Mouse (Mus musculus) liver, embryonic 12.5 days (tissue): ENCODE measurements around the gene Ranbp3. TPM values are rescaled to one million over a fixed set of nuclear protein-coding genes. Genes with fewer than 3 reads are reported as not detected.
A peak's percentile ranks its signal among the peaks of the same experiment; 100 is the strongest.

Source experiments
- ATAC-seq: fragments of 200-750 bp; cut with Nextera tagmentation; 2 replicates; pipeline ENCODE4 v1.8.0; 2017; ENCODE audit warnings: moderate number of reproducible peaks, mild to moderate bottlenecking, moderate library complexity
- H3K27ac ChIP-seq: fragments of 300-500 bp; sonication (generic); 2 replicates; pipeline ENCODE4 v1.5.1; 2016; ENCODE audit warnings: mild to moderate bottlenecking
- H3K27me3 ChIP-seq: fragments of 300-500 bp; sonication (generic); replicated peaks from 2 replicates; pipeline ENCODE4 v1.6.1; 2016; ENCODE audit warnings: mild to moderate bottlenecking, moderate library complexity
- H3K36me3 ChIP-seq: fragments of 300-500 bp; sonication (generic); 2 replicates; pipeline ENCODE4 v1.6.1; 2016; ENCODE audit warnings: mild to moderate bottlenecking, moderate library complexity
- H3K4me1 ChIP-seq: fragments of 300-500 bp; sonication (generic); 2 replicates; pipeline ENCODE4 v1.6.1; 2016
- H3K4me2 ChIP-seq: fragments of 300-500 bp; sonication (generic); 2 replicates; pipeline ENCODE4 v1.6.1; 2016; ENCODE audit warnings: mild to moderate bottlenecking, moderate library complexity
- H3K4me3 ChIP-seq: fragments of 300-500 bp; sonication (generic); 2 replicates; pipeline ENCODE4 v1.5.1; 2016; ENCODE audit warnings: mild to moderate bottlenecking, moderate library complexity
- H3K9ac ChIP-seq: fragments of 300-500 bp; sonication (generic); 2 replicates; pipeline ENCODE4 v1.6.1; 2016; ENCODE audit warnings: mild to moderate bottlenecking, moderate library complexity
- H3K9me3 ChIP-seq: fragments of 300-500 bp; sonication (generic); replicated peaks from 2 replicates; pipeline ENCODE4 v1.6.1; 2016; ENCODE audit warnings: mild to moderate bottlenecking, moderate library complexity
- WGBS: fragments of 180-500 bp; shearing (Covaris S2); methylation state at CpG from one replicate; pipeline ENCODE4 v1.1.7; 2016; ENCODE audit not compliant: insufficient replicate concordance; 5-methylcytosine and 5-hydroxymethylcytosine counted together
- polyA plus RNA-seq: library from polyadenylated mRNA; unstranded; fragments of >200 nt; fragmentation: Nextera tagmentation; extraction: Ambion mirVana; gene quantifications from 2 replicates; pipeline ENCODE4 v1.2.1, GENCODE M21; 2016

Gene Ranbp3
- polyA plus RNA-seq, 1 experiment from 2014 or later = 67.5 TPM

DNA sequence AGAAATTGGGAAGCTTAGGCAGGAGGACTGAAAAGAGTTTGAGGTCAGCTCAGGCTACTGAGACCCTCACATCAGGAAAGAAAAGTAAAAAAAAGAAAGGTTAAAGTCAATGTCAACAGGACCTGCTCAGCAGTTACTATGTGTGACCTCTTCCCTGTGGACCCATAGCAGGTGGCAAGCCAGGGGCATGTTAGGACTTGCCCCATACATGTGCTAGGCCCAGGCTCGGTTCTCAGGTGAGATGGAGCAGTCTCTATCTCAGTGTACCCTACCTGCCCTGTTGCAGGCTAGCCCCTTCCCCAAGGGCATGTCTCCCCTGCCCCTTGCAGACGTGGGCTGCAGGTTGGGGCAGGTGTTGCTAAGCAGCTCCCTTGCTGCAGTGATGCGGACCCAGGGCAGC lies 36.6 kb downstream of the Ranbp3 start:
- Histone ChIP-seq H3K4me2 (no peak overlapping the region), H3K9ac (no peak overlapping the region), H3K9me3 (no peaks in the 10 kb centered on the region), H3K27ac (no peak overlapping the region), H3K27me3 (no peaks in the 10 kb centered on the region), H3K4me1 (0 out of 2 replicates have a peak, but pooled peaks cover 6% of the 10 kb centered on the region), H3K36me3 (peaks cover 87% of the 10 kb centered on the region), H3K4me3 (no peak overlapping the region)
- ATAC-seq = no peak
- 91% methylated on average over 3 of the region's 3 CpGs for WGBS

GRCm38 (mm10) chr17:56715360-56715759 lies 42.3 kb downstream of the Ranbp3 start:
- H3K27me3 ChIP-seq = no peaks in the 10 kb centered on the region
- WGBS = 54% methylated on average over 11 of the region's 11 CpGs
- H3K27ac ChIP-seq = no peak overlapping the region
- H3K4me1 ChIP-seq = peaks cover 34% of the 10 kb centered on the region
- no peak for ATAC-seq
- H3K4me3 ChIP-seq = no peak overlapping the region
- H3K9me3 ChIP-seq = no peaks in the 10 kb centered on the region
- H3K4me2 ChIP-seq = peak overlapping the region; percentile 96; the same call in 1 of the 2 replicates
- H3K36me3 ChIP-seq = peaks cover 36% of the 10 kb centered on the region
- peak overlapping the region; percentile 18; the same call in 1 of the 2 replicates for H3K9ac ChIP-seq

- H3K36me3 ChIP-seq = peaks cover 35% of the 10 kb centered on the region
- peak overlapping the region; percentile 73 for H3K4me3 ChIP-seq
- ATAC-seq = no peak
- WGBS = 25% methylated on average over 22 of the region's 22 CpGs
- no peaks in the 10 kb centered on the region for H3K27me3 ChIP-seq
- peak overlapping the region; percentile 96 for H3K4me2 ChIP-seq
- H3K9ac ChIP-seq = peak overlapping the region; percentile 79
- H3K27ac ChIP-seq = peak overlapping the region; percentile 76
- H3K9me3 ChIP-seq = no peaks in the 10 kb centered on the region
- H3K4me1 ChIP-seq = peaks cover 34% of the 10 kb centered on the region
Measured at GRCm38 (mm10) chr17:56715914-56716654, 43.0 kb downstream of the Ranbp3 start.

DNA sequence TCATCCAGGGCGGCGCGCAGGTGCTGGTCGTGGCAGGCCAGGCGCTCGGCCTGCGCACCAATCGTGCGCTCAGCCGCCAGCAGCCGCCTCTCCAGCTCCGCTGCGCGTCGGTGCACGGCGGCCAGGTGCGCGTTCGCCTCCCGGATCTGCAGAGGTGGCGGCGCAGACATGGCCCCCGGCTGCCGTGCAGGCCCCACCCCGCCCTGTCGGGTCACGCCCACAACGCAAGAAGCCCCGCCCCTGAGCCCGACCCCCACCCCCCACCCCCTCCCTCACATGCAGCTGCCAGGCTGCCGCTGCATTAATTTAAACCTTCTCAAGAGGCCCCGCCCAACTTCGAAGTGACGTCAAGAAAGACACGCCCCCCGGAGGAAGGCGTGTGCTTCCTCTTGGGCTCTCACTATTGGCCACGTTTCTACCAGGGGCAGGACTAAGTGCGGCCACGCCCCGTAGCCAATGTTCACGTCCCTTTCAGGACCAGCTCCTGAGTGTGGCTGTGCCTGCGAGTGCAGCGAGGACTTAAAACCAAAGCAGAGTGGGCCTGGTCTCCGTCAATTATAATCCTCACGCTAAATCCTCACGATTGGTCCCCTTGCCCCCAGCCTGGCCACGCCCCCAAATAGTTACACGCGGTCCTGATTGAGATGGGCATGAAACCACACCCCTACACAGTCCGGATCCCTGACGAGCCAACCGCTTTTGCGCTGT lies 43.7 kb downstream of the Ranbp3 start:
- H3K4me3 ChIP-seq = peak overlapping the region; percentile 73
- peak; percentile 85 for ATAC-seq
- WGBS = under 1% methylated on average over 55 of the region's 55 CpGs

DNA sequence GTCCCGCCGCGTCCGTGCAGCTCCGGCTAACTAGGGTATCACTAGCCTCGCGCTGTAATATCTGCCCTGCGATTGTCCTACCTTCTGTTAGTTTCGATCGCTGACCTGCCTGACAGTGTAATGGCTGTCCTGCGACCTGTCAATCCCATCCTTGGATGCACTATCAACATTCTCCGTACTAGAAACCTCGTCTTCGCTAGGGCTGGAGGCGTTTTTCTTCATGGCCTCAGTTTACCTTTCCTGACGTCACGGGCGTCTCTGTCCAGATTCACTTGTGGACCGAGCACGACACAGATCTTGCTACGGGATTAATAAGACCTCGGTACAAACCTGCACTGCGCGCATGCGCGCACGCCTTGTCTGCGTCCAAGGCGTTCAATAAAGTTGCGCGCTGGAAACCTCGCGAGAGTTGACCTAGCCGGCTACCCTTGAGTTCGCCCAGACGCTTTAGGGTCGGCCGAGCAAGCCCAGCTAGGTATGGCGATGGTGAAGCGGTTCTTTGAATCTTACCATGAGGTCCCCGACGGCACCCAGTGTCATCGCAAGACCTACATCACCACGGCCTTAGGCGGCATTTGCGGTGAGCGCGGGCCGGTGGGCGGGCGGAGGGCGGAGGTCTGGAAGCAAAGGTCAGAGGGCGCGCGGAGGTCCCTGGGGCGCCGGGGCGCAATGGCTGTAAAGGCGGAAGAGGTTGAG lies 44.4 kb downstream of the Ranbp3 start, which contains the start of the genes Ndufa11 and Vmac:
Gene Ndufa11, plus strand, starts transcription at position 405 of the 696 bp plus-strand sequence.
Gene Vmac, minus strand, starts transcription at position 660 of the 696 bp plus-strand sequence.
- peak; percentile 72 for ATAC-seq
- H3K4me3 ChIP-seq = peak within 1 kb of the TSS; percentile 73
- WGBS = under 1% methylated on average over 59 of the region's 59 CpGs
- no peaks in the 10 kb centered on the region for H3K9me3 ChIP-seq
- peak within 1 kb of the TSS; percentile 79 for H3K9ac ChIP-seq
- peak within 1 kb of the TSS; percentile 78 for H3K27ac ChIP-seq
- peaks cover 35% of the 10 kb centered on the region for H3K36me3 ChIP-seq
- peaks cover 32% of the 10 kb centered on the region for H3K4me1 ChIP-seq
- H3K4me2 ChIP-seq = peak within 1 kb of the TSS; percentile 96
- H3K27me3 ChIP-seq = no peaks in the 10 kb centered on the region

More for the DNA sequence above, 43.7 kb downstream of the Ranbp3 start:
- peak overlapping the region; percentile 96 for H3K4me2 ChIP-seq
- peaks cover 33% of the 10 kb centered on the region for H3K4me1 ChIP-seq
- peaks cover 35% of the 10 kb centered on the region for H3K36me3 ChIP-seq
- peak overlapping the region; percentile 79 for H3K9ac ChIP-seq
- H3K9me3 ChIP-seq = no peaks in the 10 kb centered on the region
- H3K27me3 ChIP-seq = no peaks in the 10 kb centered on the region
- H3K27ac ChIP-seq = peak overlapping the region; percentile 78

- Histone ChIP-seq H3K4me2 (no peak overlapping the region), H3K4me3 (no peak overlapping the region), H3K36me3 (peaks cover 47% of the 10 kb centered on the region), H3K9ac (no peak overlapping the region), H3K27ac (no peak overlapping the region), H3K4me1 (peaks cover 26% of the 10 kb centered on the region), H3K9me3 (no peaks in the 10 kb centered on the region), H3K27me3 (peaks cover 11% of the 10 kb centered on the region)
- no peak for ATAC-seq
- 80% methylated on average over 5 of the region's 5 CpGs for WGBS
Measured at GRCm38 (mm10) chr17:56722441-56722840, 49.3 kb downstream of the Ranbp3 start.

DNA sequence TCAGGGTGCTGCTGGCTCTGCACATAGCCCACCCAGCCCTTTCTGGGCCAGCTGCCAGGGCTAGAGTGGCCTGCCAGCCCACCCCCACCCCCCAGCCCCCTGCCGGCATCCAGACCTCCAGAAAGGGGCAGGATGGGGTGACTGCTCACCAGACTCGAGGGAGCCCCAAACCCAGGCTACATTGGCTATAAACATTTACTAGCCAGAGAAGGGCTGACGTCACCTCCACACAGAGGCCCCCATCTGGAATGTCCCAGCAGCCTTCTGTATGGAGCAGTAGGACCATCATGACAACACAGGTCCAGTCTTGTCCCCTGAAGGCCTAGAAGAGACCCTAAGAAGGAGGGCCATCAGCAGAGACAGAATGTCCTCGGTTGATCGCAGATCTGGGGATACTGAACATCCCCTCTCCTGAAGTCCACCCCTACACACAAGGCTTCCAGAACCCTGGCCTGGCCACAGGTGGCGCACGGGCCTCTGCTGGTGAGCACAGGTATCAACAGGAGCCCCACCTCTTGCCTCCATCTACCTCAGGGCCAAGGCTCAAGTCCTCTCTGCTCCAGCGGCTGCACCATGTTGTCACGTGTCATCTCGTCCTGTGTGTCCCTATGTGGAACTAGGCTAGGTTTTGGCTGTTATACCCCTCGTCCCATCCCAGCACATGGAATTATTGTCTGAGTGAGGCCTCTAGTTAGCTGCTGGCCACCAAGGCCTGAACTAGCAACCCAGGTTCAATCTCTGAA lies 50.5 kb downstream of the Ranbp3 start:
- H3K9me3 ChIP-seq = no peaks in the 10 kb centered on the region
- peaks cover 31% of the 10 kb centered on the region for H3K4me1 ChIP-seq
- H3K9ac ChIP-seq = no peak overlapping the region
- H3K27ac ChIP-seq = no peak overlapping the region
- peaks cover 47% of the 10 kb centered on the region for H3K36me3 ChIP-seq
- WGBS = 79% methylated on average over 11 of the region's 11 CpGs
- no peak for ATAC-seq
- no peak overlapping the region for H3K4me3 ChIP-seq
- peaks cover 19% of the 10 kb centered on the region for H3K27me3 ChIP-seq
- no peak overlapping the region for H3K4me2 ChIP-seq

GRCm38 (mm10) chr17:56727029-56727649 lies 54.0 kb downstream of the Ranbp3 start:
- H3K36me3 ChIP-seq = peaks cover 25% of the 10 kb centered on the region
- ATAC-seq = 0 out of 2 replicates have a peak, but pooled peaks have one; percentile 30
- H3K4me3 ChIP-seq = no peak overlapping the region
- H3K4me1 ChIP-seq = peaks cover 19% of the 10 kb centered on the region
- peak overlapping the region; percentile 47 for H3K4me2 ChIP-seq
- H3K27ac ChIP-seq = no peak overlapping the region
- H3K9ac ChIP-seq = no peak overlapping the region
- no peaks in the 10 kb centered on the region for H3K9me3 ChIP-seq
- H3K27me3 ChIP-seq = peaks cover 51% of the 10 kb centered on the region
- 25% methylated on average over 7 of the region's 7 CpGs for WGBS

DNA sequence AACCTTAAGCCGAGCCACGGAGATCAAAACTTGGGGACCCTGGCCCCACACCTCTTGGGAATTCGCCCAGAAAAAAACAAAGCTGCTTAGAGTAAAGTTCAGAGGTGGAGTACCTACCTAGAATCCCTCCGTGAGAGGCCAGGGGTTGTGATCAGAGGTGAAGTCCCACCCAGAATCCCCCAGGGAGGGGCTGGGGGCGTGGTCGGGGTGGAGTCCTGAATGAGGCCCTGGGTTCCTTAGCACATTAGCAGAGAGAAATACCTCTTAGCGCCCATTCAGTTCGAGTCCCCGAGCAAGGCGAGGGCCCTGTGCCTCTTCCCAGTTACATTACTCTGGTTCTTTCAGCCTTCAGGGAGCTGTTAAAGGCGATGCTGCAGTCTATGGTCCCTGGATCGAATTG lies 54.6 kb downstream of the Ranbp3 start:
- no peak overlapping the region for H3K4me3 ChIP-seq
- H3K9me3 ChIP-seq = no peaks in the 10 kb centered on the region
- peaks cover 20% of the 10 kb centered on the region for H3K36me3 ChIP-seq
- peaks cover 19% of the 10 kb centered on the region for H3K4me1 ChIP-seq
- H3K9ac ChIP-seq = peak overlapping the region; percentile 28; the same call in 1 of the 2 replicates
- peaks cover 51% of the 10 kb centered on the region for H3K27me3 ChIP-seq
- WGBS = 10% methylated on average over 12 of the region's 12 CpGs
- ATAC-seq = peak; percentile 45; the same call in 1 of the 2 replicates
- peak overlapping the region; percentile 47 for H3K4me2 ChIP-seq
- no peak overlapping the region for H3K27ac ChIP-seq

DNA sequence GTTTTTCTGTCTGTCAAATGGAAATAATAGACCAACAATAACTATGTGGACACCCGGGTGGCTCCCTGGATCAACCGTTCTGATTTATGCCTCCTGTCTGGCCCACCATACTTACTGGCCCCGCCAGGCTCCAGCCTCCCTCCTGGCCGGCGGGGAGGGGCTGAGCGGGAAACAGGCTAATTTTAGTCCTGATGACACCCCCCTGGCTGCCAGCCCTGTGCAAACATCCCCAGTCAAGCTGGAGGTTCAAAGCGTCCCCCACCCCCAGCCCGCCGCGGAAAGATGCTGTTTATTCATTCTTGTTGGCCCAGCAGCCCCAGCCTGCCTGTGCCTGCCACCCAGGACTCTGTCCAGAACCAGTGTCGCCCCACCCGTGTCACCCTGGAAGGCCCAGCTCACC lies 55.0 kb downstream of the Ranbp3 start:
- Histone ChIP-seq H3K4me3 (no peak overlapping the region), H3K27ac (no peak overlapping the region), H3K36me3 (peaks cover 15% of the 10 kb centered on the region), H3K27me3 (peaks cover 53% of the 10 kb centered on the region), H3K9me3 (no peaks in the 10 kb centered on the region), H3K4me2 (peak overlapping the region; percentile 47), H3K9ac (peak overlapping the region; percentile 28; the same call in 1 of the 2 replicates), H3K4me1 (peaks cover 19% of the 10 kb centered on the region)
- ATAC-seq = peak; percentile 25; the same call in 1 of the 2 replicates
- 22% methylated on average over 12 of the region's 12 CpGs for WGBS

- whole genome bisulfite sequencing = 50% methylated on average over 6 of the region's 6 CpGs
- no peak overlapping the region for H3K27ac ChIP-seq
- H3K4me3 ChIP-seq = no peak overlapping the region
- no peak overlapping the region for H3K9ac ChIP-seq
- H3K4me2 ChIP-seq = no peak overlapping the region
- no peaks in the 10 kb centered on the region for H3K9me3 ChIP-seq
- ATAC-seq = no peak
- peaks cover 64% of the 10 kb centered on the region for H3K27me3 ChIP-seq
- H3K36me3 ChIP-seq = peaks cover 5% of the 10 kb centered on the region; the same call in 1 of the 2 replicates
- peaks cover 19% of the 10 kb centered on the region for H3K4me1 ChIP-seq
Measured at GRCm38 (mm10) chr17:56729151-56729550, 56.1 kb downstream of the Ranbp3 start.
